13 mouse cellular contexts compared by ENCODE assay signal in the genomic region with DNA sequence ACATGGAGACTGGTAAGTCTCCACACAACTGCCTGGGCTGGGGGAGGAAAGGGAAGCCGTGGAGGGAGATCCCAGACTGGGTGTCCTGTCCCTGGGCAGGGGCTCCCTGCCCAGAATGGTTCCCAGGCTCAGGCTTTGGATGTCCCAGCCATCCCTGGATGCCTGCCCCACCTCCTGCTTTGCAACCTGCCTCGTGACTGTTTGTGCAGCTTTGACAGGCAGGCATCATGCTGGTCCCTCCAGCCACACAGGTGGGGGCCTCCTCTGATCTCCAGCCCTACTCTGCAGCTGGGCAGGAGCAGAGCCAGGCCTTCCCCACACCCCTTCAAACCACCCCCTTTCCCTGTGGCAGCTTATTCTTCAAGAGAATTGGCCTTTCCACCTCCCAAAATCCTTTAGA. TPM values are rescaled to one million over a fixed set of nuclear protein-coding genes. Genes with fewer than 3 reads are reported as not detected.
DNase-seq lines count a peak whose midpoint lies in the region; ATAC-seq and TF ChIP-seq lines count a peak whose summit lies in the region.
"Had no signal": no experiment of that assay in that cellular context is flagged by ENCODE, and none has a peak within 500 bp of the region (broad histone marks: within the 10 kb centered on the region; RNA-seq: fewer than 3 reads in every experiment).

No protein-coding gene starts in this region.

- no peak for TF ChIP-seq CTCF in hindbrain, postnatal 0 days (IDR thresholded peaks at IDR 0.05; ENCODE audit: low read depth)
- TF ChIP-seq CTCF in brain, embryonic 14.5 days (IDR thresholded peaks at IDR 0.05; ENCODE audit: borderline replicate concordance, extremely low read depth, insufficient read depth, insufficient read length): no peak
- no peak for TF ChIP-seq CTCF in cortical plate, adult 2 months (IDR thresholded peaks at IDR 0.05; ENCODE audit: extremely low read depth, insufficient read depth, low read length)

- no peaks in the 10 kb centered on the region for H3K4me1 ChIP-seq in hindbrain, postnatal 0 days (ENCODE audit: insufficient read depth, low read length)
- no peaks in the 10 kb centered on the region for H3K4me1 ChIP-seq in hindbrain, embryonic 12.5 days
- H3K4me1 ChIP-seq in cortical plate, adult 2 months (ENCODE audit: control insufficient read depth, insufficient read depth, low read length): no peaks in the 10 kb centered on the region
- H3K4me1 ChIP-seq: heart, embryonic 13.5 days; neural tube, embryonic 13.5 days had no signal

- no peak overlapping the region for H3K4me3 ChIP-seq in hindbrain, postnatal 0 days (ENCODE audit: low read length)
- no peak overlapping the region for H3K4me3 ChIP-seq in hindbrain, embryonic 12.5 days
- H3K4me3 ChIP-seq in cortical plate, adult 2 months (ENCODE audit: insufficient read depth, low read length): no peak overlapping the region
- H3K4me3 ChIP-seq: heart, embryonic 13.5 days; midbrain, embryonic 12.5 days; neural tube, embryonic 13.5 days had no signal

- ATAC-seq in frontal cortex, adult (ENCODE audit: low TSS enrichment): peak; percentile 20; the same call in 1 of the 2 replicates
- peak; percentile 55 for ATAC-seq in hindbrain, postnatal 0 days
- no peak for ATAC-seq in hindbrain, embryonic 12.5 days (ENCODE audit: low FRiP score)
- ATAC-seq: intestine, postnatal 0 days had no signal

- H3K9ac ChIP-seq in hindbrain, postnatal 0 days (replicated peaks; ENCODE audit: low read length): no peak overlapping the region
- no peak overlapping the region for H3K9ac ChIP-seq in hindbrain, embryonic 12.5 days
- H3K9ac ChIP-seq: heart, embryonic 13.5 days; midbrain, embryonic 12.5 days; neural tube, embryonic 13.5 days had no signal

- no peak for DNase-seq in frontal cortex, postnatal 36 days (ENCODE audit: low spot score in 2 of 2)
- peak; percentile 21 for DNase-seq in hindbrain, postnatal 0 days (ENCODE audit: low spot score)
- DNase-seq in brain, embryonic 14.5 days (ENCODE audit: low read depth): peak; percentile 36
- no peak for DNase-seq in urinary bladder, postnatal 14 days (ENCODE audit: low spot score)
- DNase-seq: kidney, postnatal 14 days; thymus, postnatal 4 days had no signal

- H3K36me3 ChIP-seq in hindbrain, postnatal 0 days (ENCODE audit: insufficient read depth, low read length): peaks cover 34% of the 10 kb centered on the region
- H3K36me3 ChIP-seq in hindbrain, embryonic 12.5 days: peaks cover 45% of the 10 kb centered on the region

- no peak for TF ChIP-seq POLR2A in brain, embryonic 14.5 days (IDR thresholded peaks at IDR 0.05; ENCODE audit: borderline replicate concordance, extremely low read depth, insufficient read depth, insufficient read length, poor library complexity, severe bottlenecking)
- TF ChIP-seq POLR2A in cortical plate, adult 2 months (IDR thresholded peaks at IDR 0.05; ENCODE audit: extremely low read depth, insufficient read depth, low read length): no peak

- H3K4me2 ChIP-seq in hindbrain, postnatal 0 days (ENCODE audit: low read depth, low read length): no peak overlapping the region
- H3K4me2 ChIP-seq in hindbrain, embryonic 12.5 days (replicated peaks): no peak overlapping the region
- H3K4me2 ChIP-seq: heart, embryonic 13.5 days; midbrain, embryonic 12.5 days; neural tube, embryonic 13.5 days had no signal

- 31% methylated on average over 2 of the region's 2 CpGs for WGBS in hindbrain, postnatal 0 days
- WGBS in hindbrain, embryonic 12.5 days: 31% methylated on average over 2 of the region's 2 CpGs

- H3K27ac ChIP-seq in hindbrain, postnatal 0 days: peak overlapping the region; percentile 41; the same call in 1 of the 2 replicates
- H3K27ac ChIP-seq in hindbrain, embryonic 12.5 days: no peak overlapping the region
- H3K27ac ChIP-seq in cortical plate, adult 2 months (ENCODE audit: insufficient read depth, low read length): 0 out of 2 replicates have a peak overlapping the region, but pooled peaks have one; percentile 44
- H3K27ac ChIP-seq: heart, embryonic 13.5 days; midbrain, embryonic 12.5 days; neural tube, embryonic 13.5 days had no signal

- H3K9me3 ChIP-seq in hindbrain, postnatal 0 days (ENCODE audit: low read length): no peaks in the 10 kb centered on the region
- H3K9me3 ChIP-seq in hindbrain, embryonic 12.5 days (replicated peaks): no peaks in the 10 kb centered on the region
- H3K9me3 ChIP-seq: heart, embryonic 13.5 days; midbrain, embryonic 12.5 days; neural tube, embryonic 13.5 days had no signal

- H3K27me3 ChIP-seq in hindbrain, postnatal 0 days (ENCODE audit: insufficient read depth, low read length): no peaks in the 10 kb centered on the region
- no peaks in the 10 kb centered on the region; the same call in 1 of the 2 replicates for H3K27me3 ChIP-seq in hindbrain, embryonic 12.5 days
- H3K27me3 ChIP-seq: heart, embryonic 13.5 days; midbrain, embryonic 12.5 days; neural tube, embryonic 13.5 days had no signal

RNA-seq across cellular contexts. Expression of a gene that starts 12.0 kb away (rescaled TPM):
- total RNA-seq in hindbrain, postnatal 0 days (2014; rRNA removed): 41.4 and 48.0 TPM in 2 replicates
- polyA plus RNA-seq in hindbrain, postnatal 0 days (2015; fragmentation: Nextera tagmentation; extraction: Ambion mirVana): 20.9 and 23.6 TPM in 2 replicates
- polyA plus RNA-seq in hindbrain, embryonic 12.5 days (2016; fragmentation: Nextera tagmentation; extraction: Ambion mirVana): 11.5 and 12.2 TPM in 2 replicates
- polyA plus RNA-seq in brain, embryonic 14.5 days (2012; rRNA removed): 21.9 and 25.4 TPM in 2 replicates
- polyA plus RNA-seq in cortical plate, adult 2 months (2012; rRNA removed): 35.8 and 40.6 TPM in 2 replicates

RNA-seq across cellular contexts. Expression of a gene that starts 27.7 kb away (rescaled TPM):
- total RNA-seq in hindbrain, postnatal 0 days (2014; rRNA removed): 6.4 and 15.1 TPM in 2 replicates
- polyA plus RNA-seq in hindbrain, postnatal 0 days (2015; fragmentation: Nextera tagmentation; extraction: Ambion mirVana): 8.9 and 10.9 TPM in 2 replicates
- 11.0 and 14.1 TPM in 2 replicates for polyA plus RNA-seq in hindbrain, embryonic 12.5 days (2016; fragmentation: Nextera tagmentation; extraction: Ambion mirVana)
- 7.3 and 7.8 TPM in 2 replicates for polyA plus RNA-seq in brain, embryonic 14.5 days (2012; rRNA removed)
- 9.3 and 10.2 TPM in 2 replicates for polyA plus RNA-seq in cortical plate, adult 2 months (2012; rRNA removed)

RNA-seq across cellular contexts. Expression of a gene that starts 42.1 kb away (rescaled TPM):
- 0.04 and 0.63 TPM in 2 replicates for total RNA-seq in hindbrain, postnatal 0 days (2014; rRNA removed)
- polyA plus RNA-seq in hindbrain, postnatal 0 days (2015; fragmentation: Nextera tagmentation; extraction: Ambion mirVana): 0.54 and 0.60 TPM in 2 replicates
- 0.35 and 0.42 TPM in 2 replicates for polyA plus RNA-seq in hindbrain, embryonic 12.5 days (2016; fragmentation: Nextera tagmentation; extraction: Ambion mirVana)
- 0.19 and 0.43 TPM in 2 replicates for polyA plus RNA-seq in brain, embryonic 14.5 days (2012; rRNA removed)
- 1.4 and 2.1 TPM in 2 replicates for polyA plus RNA-seq in cortical plate, adult 2 months (2012; rRNA removed)

Comparison
In these comparisons a context has a peak if more than half of its experiments do, and no peak if none do; other contexts are left out.
1. DNase-seq: peak in hindbrain, postnatal 0 days (single experiment) and brain, embryonic 14.5 days (single experiment); none in frontal cortex, postnatal 36 days (0 of 2) and urinary bladder, postnatal 14 days (single experiment).